In the genomic region with DNA sequence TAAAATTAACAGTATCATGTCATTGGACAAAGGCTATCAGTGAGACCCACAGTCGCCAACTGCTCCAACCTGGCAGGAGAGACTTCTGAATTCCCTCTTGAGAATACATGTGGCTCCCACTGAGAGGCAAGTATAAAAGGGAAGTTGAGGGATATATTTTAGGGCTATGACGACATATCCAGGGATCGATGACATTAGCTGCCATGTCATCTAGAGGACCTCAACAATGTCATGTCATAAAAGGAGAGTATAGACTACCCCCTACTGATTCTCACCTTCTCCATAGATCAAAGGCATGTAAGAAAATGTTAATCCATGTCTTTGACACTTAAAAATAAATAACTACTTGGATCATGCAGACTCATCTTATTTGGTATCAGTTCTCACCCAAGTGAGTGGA, we compare ENCODE assay signal across 25 mouse cellular contexts.
"Had no signal": no experiment of that assay in that cellular context is flagged by ENCODE, and none has a peak within 500 bp of the region (broad histone marks: within the 10 kb centered on the region; RNA-seq: fewer than 3 reads in every experiment).

No protein-coding gene starts in this region.

- H3K4me2 ChIP-seq: heart, embryonic 11.5 days; heart, embryonic 13.5 days; heart, embryonic 15.5 days; hindbrain, embryonic 13.5 days; hindbrain, embryonic 15.5 days; kidney, embryonic 15.5 days; limb, embryonic 13.5 days; limb, embryonic 15.5 days had no signal

- H3K27ac ChIP-seq: gastrocnemius, adult 2 months; heart, embryonic 13.5 days; heart, embryonic 15.5 days; hindbrain, embryonic 13.5 days; hindbrain, embryonic 15.5 days; hindbrain, postnatal 0 days; kidney, embryonic 15.5 days; kidney, postnatal 0 days; limb, embryonic 13.5 days; limb, embryonic 15.5 days had no signal

- DNase-seq: gastrocnemius, adult 2 months; gastrocnemius, postnatal 10 days; gastrocnemius, postnatal 25 days; heart, adult 18-20 months; heart, postnatal 14 days; heart, postnatal 36 days; kidney, adult 11 months; kidney, adult 2 months; kidney, adult 9 months; kidney, postnatal 14 days; kidney, postnatal 36 days; layer of hippocampus, adult 9-11 months; layer of hippocampus, postnatal 36 days; left cerebral cortex, postnatal 4 days had no signal

- H3K9me3 ChIP-seq: heart, embryonic 13.5 days; heart, embryonic 15.5 days; hindbrain, embryonic 13.5 days; hindbrain, embryonic 15.5 days; kidney, embryonic 15.5 days; limb, embryonic 13.5 days; limb, embryonic 15.5 days had no signal

- H3K27me3 ChIP-seq: heart, embryonic 13.5 days; heart, embryonic 15.5 days; hindbrain, embryonic 13.5 days; hindbrain, embryonic 15.5 days; kidney, embryonic 15.5 days; limb, embryonic 13.5 days; limb, embryonic 15.5 days had no signal

- ATAC-seq: hindbrain, postnatal 0 days; intestine, embryonic 16.5 days had no signal

- H3K9ac ChIP-seq: heart, embryonic 13.5 days; heart, embryonic 15.5 days; hindbrain, embryonic 13.5 days; hindbrain, embryonic 15.5 days; kidney, embryonic 15.5 days; limb, embryonic 13.5 days; limb, embryonic 15.5 days had no signal

- H3K4me3 ChIP-seq: heart, embryonic 13.5 days; heart, embryonic 15.5 days; hindbrain, embryonic 13.5 days; hindbrain, embryonic 15.5 days; kidney, embryonic 15.5 days; limb, embryonic 13.5 days; limb, embryonic 15.5 days had no signal

- H3K36me3 ChIP-seq: heart, embryonic 13.5 days; heart, embryonic 15.5 days; hindbrain, embryonic 13.5 days; hindbrain, embryonic 15.5 days; kidney, embryonic 15.5 days; limb, embryonic 13.5 days; limb, embryonic 15.5 days had no signal
